Mouse (Mus musculus): ENCODE results near the gene Gm1673. TPM values are rescaled to one million over a fixed set of nuclear protein-coding genes. Genes with fewer than 3 reads are reported as not detected.
"Not testable (repeated sequence)": the region's sequence is repeated elsewhere in the genome, so short reads cannot be mapped to it uniquely, and the experiment has no call there.

Gene Gm1673
- 43.4 and 48.0 TPM in 2 replicates for polyA plus RNA-seq (2015; fragmentation: Nextera tagmentation; extraction: Ambion mirVana)

- peak; percentile 88 for DNase-seq (ENCODE audit: low spot score)
Observed at GRCm38 (mm10) chr5:33983309-33984121, at the start of gene Gm1673. Gene Gm1673 (plus strand): TSS chr5:33983433.

GRCm38 (mm10) chr5:33934081-33934480 is 49.2 kb upstream of the Gm1673 start:
- peak; percentile 15 for DNase-seq (ENCODE audit: low spot score)

- no peak for DNase-seq (ENCODE audit: low spot score)
Observed at GRCm38 (mm10) chr5:33934877-33935276, 48.4 kb upstream of the Gm1673 start.

GRCm38 (mm10) chr5:33935700-33936111 is 47.5 kb upstream of the Gm1673 start:
- no peak for DNase-seq (ENCODE audit: low spot score)

GRCm38 (mm10) chr5:33936120-33936707 is 47.0 kb upstream of the Gm1673 start, which contains the start of gene Nelfa:
Gene Nelfa (minus strand): TSS chr5:33936413.
- DNase-seq (ENCODE audit: low spot score) = peak; percentile 99

- DNase-seq (ENCODE audit: low spot score) = no peak
Observed at GRCm38 (mm10) chr5:33937230-33937629, 46.0 kb upstream of the Gm1673 start.

- DNase-seq (ENCODE audit: low spot score) = no peak
Observed at GRCm38 (mm10) chr5:33938448-33938847, 44.8 kb upstream of the Gm1673 start.

- DNase-seq (ENCODE audit: low spot score) = not testable (repeated sequence)
Observed at GRCm38 (mm10) chr5:33947035-33947434, 36.2 kb upstream of the Gm1673 start.

- no peak for DNase-seq (ENCODE audit: low spot score)
Observed at GRCm38 (mm10) chr5:33948314-33948713, 34.9 kb upstream of the Gm1673 start.

GRCm38 (mm10) chr5:33953471-33954185 is 29.6 kb upstream of the Gm1673 start:
- DNase-seq (ENCODE audit: low spot score) = no peak

- peak; percentile 64 for DNase-seq (ENCODE audit: low spot score)
Observed at GRCm38 (mm10) chr5:33954354-33954753, 28.9 kb upstream of the Gm1673 start.

GRCm38 (mm10) chr5:33955868-33956267 is 27.4 kb upstream of the Gm1673 start:
- no peak for DNase-seq (ENCODE audit: low spot score)

- DNase-seq (ENCODE audit: low spot score) = no peak
Observed at GRCm38 (mm10) chr5:33959382-33959781, 23.9 kb upstream of the Gm1673 start.

GRCm38 (mm10) chr5:33974736-33975135 is 8.5 kb upstream of the Gm1673 start:
- DNase-seq (ENCODE audit: low spot score) = no peak

GRCm38 (mm10) chr5:33976267-33976666 is 7.0 kb upstream of the Gm1673 start:
- no peak for DNase-seq (ENCODE audit: low spot score)

GRCm38 (mm10) chr5:33982731-33983259 is 438 bp upstream of the Gm1673 start:
- DNase-seq (ENCODE audit: low spot score) = no peak

GRCm38 (mm10) chr5:33994671-33995625 is 11.7 kb downstream of the Gm1673 start:
- peak; percentile 35 for DNase-seq (ENCODE audit: low spot score)

GRCm38 (mm10) chr5:33995843-33996693 is 12.8 kb downstream of the Gm1673 start, which contains the start of gene Nat8l:
Gene Nat8l (plus strand): TSS chr5:33995984.
- DNase-seq (ENCODE audit: low spot score) = peak; percentile 61

- DNase-seq (ENCODE audit: low spot score) = no peak
Observed at GRCm38 (mm10) chr5:33996694-33997045, 13.4 kb downstream of the Gm1673 start.

All from thymus, postnatal 0 days (tissue).